Mouse (Mus musculus) G1E-ER4 (cell line): ENCODE data around the gene Slc4a1ap. TPM values are rescaled to one million over a fixed set of nuclear protein-coding genes. Genes with fewer than 3 reads are reported as not detected.
"Not testable (repeated sequence)": the region's sequence is repeated elsewhere in the genome, so short reads cannot be mapped to it uniquely, and the experiment has no call there.

ENCODE experiments used
- GATA1 ChIP-seq: IDR thresholded peaks from one replicate; pipeline ENCODE4 v1.8.0; 2012; ENCODE audit warnings: low read length, inconsistent platforms
- polyA plus RNA-seq: library from polyadenylated mRNA; stranded (reverse); fragments of >175 nt; gene quantifications from 2 replicates; pipeline ENCODE4 v1.2.3, GENCODE M21; 2012

Gene Slc4a1ap
- polyA plus RNA-seq, result 19.6 and 20.0 TPM in 2 replicates

DNA sequence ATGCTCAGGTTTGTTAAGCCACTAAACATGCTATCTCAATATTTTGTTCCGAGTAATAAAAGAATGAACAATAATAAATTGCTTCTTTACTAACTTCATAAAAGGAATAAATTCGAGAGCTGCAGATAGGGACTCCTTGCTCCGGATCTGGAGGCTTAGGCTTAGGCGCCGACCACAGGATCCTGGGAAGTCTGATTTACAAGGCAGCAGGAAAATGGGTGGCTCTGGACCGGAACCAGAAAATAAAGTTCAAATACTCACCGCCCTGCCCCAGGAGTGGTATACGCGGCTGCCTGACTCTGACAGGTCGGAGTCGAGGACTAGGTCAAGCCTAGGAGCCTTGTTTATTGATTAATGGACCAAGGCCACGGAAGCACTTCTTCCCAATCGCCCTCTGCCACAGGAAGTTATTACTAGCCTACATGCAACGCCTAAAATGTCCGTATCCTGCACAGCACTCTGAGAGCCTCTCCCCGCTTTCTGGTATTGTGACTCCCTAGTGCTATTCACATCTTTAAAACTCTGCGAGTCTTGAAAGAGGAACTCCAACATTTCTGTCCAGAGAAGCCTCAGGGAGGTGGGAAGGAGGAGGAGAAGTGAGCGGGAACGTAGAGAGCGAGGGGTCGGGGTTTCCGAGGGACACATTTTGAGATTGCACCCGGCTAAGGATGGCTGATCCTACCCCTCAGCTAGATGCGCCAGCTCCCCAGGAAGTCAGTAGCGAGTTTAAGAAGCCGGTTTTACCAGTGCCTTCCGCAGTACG lies at the start of gene Slc4a1ap:
Gene Slc4a1ap, plus strand, starts transcription at position 642 of the 763 bp plus-strand sequence.
- TF ChIP-seq GATA1, result no peak

DNA sequence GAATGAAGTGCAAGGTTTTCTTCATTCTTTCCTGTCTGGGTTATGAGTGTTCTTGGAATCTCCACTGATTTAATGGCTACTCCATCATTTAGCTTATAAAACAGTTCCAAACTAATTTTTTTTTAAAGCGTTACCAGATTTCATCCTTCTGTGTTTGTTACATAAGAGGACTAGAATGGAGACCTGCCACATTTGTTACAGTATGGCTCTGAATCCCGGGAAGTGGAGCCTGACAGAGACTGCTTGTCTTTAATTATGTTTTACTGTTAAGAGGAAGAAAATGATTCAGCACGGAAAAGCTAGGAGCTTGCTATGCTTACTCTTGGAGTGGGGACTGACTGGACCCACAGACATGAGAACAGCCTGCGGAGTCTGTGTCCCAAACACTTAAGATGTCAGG lies 46.3 kb upstream of the Slc4a1ap start:
- no peak for TF ChIP-seq GATA1

DNA sequence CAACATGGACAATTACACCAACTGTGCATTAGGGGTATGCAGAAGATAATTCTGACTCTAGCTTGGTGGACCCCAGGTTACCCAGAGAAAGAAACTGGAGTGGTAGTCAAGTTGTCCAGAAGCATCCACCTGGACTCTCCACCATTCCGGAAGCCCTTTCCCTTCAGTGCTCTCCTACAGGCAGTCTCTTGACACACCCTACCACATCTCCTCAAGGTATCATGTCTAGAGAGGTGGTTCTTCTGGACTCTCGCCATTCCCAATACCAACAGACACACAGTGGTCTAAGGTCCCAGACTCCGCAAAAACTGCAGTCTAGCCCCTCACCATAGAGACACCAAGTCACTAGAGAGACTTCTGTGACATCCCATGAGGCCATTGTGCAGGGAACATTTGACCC lies 41.4 kb upstream of the Slc4a1ap start, which contains the start of gene 4930548H24Rik:
Gene 4930548H24Rik, plus strand, starts transcription at position 301 of the 400 bp plus-strand sequence.
- TF ChIP-seq GATA1, result no peak

DNA sequence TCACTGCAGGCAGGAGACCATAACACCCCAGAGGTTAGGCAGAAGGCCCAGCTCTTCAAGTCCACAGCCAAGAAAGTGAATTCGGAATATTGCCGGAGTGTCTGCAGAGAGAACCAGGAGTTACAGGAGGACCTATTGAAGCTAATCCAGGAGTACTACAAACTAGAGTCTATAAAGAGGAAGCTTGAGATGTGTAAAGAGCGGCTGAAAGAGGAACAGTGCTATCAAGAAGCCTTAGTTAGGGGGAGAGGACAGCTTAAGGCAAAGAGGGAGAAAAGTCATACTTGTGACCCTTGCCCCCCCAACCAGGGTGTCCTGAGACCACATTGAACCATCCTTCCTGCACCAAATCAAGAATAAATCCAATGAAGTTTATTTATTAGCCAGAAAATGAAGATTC lies 38.9 kb upstream of the Slc4a1ap start:
- no peak for TF ChIP-seq GATA1

DNA sequence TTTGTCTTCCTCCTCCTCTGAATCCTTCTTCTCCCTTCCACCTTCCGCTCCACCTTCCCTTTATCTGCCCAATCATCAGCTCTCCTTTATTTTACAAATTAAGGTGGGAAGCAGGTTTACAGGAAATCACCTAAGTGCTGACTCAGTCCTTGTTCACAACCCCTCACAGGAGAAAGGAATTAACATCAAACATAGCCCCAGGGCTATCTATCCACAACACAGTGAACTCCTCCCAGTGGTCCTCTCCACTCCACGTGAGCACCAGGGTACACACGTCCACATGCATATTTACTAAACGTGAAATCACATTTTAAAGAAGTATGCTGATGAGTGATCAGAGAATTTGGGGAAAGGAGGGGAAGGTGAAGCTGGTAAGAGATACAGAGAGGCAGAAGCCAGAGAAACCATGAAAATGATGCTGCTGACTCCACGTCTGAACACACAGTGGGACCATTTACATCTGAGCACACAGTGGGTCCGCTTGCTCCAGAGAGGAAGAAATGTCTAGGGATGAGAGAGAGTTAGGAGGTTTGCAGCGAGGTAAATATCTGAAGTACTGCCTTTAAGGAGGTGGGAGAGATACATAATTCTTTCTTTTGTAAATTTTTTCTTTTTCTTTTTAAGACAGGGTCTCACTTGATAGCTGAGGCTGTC lies 37.6 kb upstream of the Slc4a1ap start:
- TF ChIP-seq GATA1, result no peak

DNA sequence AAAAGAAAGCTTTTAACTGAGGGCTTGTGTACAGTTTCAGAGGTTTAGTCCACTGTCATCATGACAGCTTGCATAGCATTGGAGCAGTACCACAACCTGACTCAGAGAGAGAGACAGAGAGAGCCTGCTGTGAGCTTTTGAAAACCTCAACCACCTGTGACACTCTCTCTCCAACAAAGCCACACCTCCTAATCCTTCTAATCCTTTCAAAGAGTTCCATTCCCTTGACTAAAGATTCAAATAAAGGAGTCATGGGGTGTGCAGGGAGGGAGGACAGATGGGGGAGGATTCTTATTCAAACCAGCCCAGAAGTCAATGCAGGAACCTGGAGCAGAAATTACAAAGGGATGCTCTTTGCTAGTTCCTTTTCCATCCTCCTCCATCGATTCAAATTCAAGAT lies 34.8 kb upstream of the Slc4a1ap start:
- no peak for TF ChIP-seq GATA1

DNA sequence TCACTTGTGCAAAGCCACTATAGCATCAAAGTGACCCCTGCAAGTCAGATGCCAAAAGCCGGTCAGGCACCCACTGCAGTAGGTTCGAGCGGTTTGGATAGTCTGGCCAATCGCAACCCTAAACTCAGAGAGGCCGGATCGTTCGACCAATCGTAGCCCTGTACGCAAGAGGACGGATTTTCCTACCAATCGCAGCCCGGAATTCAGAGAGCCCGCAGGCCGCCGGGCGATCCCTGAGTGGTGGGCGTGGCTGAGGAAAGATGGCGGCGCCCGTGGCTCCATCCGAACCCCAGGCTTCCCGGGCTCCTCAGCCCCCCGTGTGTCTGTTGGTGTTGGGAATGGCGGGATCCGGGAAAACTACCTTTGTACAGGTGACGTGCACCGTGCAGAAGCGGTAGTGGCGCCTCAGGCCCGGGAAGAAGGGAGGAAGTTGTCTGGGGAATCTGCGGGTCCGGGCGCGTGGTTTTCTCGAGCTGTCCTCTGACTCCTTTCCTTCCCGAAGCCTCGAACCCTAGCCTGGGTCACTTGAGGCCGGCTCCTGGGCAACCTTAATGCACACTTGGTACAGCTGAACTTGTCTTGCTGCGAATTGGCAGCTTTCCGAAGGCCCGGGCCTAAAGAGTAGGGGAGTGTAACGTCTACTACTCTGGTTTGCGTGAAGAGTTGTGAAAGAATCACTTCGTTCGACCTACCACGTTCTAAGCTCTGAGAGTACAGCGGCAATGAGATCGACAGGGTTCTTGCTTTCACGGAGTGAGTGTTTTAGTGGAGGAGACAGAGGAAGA lies 32.1 kb upstream of the Slc4a1ap start, which contains the start of gene Gpn1:
Gene Gpn1, plus strand, starts transcription at position 229 of the 785 bp plus-strand sequence.
- no peak for TF ChIP-seq GATA1

DNA sequence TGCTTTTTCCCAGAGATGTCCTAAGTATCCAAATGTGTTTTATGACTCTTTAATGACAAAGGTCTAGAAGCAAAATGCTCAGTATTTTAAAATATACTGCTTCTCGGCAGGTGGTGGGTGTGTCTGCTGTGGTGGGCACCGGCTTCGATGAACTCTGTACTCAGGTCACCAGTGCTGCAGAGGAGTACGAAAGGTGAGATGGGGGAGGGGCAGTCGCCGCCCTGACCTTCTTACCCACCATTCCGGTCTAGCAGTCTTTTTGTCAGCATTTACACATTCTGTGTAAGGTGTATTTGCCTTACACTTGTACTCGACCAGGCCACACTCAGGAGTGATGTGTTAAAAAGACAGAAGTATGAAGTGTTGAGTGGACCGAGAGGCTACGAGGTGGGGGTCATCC lies 22.0 kb upstream of the Slc4a1ap start:
- TF ChIP-seq GATA1, result no peak

DNA sequence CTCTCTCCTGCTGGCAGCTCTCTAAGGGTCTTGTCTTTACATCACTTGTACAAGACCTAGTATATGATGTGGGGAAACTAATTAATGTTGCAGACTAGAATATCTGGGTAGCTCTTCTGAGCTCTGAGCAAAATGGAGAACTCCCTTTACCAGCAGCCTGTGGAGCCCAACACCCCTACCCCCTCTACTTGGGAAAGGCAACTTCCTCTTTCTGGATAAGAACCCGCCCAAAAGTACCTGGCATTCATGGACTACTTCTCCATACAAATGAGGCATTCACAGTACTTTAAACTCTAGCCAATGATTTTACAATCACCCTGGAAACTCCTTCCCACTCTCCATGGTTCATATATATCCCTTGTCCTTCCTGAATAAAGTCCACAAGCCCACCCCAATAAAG lies 14.3 kb upstream of the Slc4a1ap start:
- no peak for TF ChIP-seq GATA1

DNA sequence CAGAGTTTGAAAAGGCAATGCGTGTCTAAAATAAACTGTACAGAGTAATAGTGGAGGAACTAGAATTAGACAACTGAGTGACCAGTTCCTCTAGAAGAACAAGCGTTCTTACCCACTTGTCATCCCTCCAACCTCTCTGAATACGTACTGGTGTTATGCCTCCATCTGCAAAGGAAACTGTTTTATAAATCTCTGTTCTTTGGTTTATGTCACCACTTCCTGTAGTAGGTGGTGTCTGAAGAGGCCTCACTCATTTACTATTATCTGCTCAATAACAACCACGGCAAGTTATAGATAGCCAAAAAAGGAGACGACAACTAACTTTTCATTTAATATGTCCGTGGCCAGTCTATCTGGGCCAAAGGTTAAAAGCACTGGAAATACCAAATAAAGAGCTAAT lies 6.2 kb upstream of the Slc4a1ap start:
- no peak for TF ChIP-seq GATA1

DNA sequence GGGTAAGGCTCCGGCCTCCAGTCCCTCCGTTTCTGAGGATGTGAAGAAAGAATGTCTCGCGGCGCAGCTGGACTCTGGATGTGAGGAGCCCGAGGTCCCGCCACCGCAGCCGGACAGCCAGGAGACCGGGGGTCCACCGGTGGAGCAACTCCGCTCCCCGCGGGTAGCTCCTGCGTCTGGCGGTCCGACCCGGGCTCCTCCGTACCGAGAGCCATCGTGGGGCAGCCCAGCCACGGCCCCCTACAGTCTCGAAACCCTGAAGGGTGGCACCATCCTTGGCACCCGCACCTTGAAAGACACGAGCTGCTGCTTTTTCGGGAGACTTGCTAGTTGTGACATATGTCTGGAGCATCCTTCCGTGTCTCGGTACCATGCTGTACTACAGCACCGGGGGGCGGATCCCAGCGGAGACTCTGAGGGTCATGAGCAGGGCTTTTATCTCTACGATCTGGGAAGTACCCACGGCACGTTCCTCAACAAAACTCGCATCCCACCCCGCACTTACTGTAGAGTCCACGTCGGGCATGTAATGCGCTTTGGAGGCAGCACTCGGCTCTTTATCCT lies 404 bp downstream of the Slc4a1ap start:
- TF ChIP-seq GATA1, result no peak

DNA sequence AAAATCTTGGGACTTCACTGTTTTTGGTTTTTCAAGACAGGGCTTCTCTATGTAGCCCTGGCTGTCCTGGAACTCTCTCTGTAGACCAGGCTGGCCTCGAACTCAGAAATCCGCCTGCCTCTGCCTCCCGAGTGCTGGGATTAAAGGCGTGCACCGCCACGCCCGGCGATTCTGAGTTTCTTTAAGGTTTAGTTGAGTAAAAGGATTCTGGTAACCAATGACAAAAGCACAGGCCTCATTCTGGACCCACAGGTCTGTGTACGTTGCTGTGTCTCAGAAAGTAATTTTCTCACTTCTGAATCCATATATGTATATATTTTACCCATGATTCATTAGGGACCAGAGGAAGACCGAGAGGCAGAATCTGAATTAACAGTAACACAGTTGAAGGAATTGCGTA lies 912 bp downstream of the Slc4a1ap start, which contains the start of gene Supt7l:
Gene Supt7l, minus strand, starts transcription at position 101 of the 400 bp plus-strand sequence.
- TF ChIP-seq GATA1, result not testable (repeated sequence)

DNA sequence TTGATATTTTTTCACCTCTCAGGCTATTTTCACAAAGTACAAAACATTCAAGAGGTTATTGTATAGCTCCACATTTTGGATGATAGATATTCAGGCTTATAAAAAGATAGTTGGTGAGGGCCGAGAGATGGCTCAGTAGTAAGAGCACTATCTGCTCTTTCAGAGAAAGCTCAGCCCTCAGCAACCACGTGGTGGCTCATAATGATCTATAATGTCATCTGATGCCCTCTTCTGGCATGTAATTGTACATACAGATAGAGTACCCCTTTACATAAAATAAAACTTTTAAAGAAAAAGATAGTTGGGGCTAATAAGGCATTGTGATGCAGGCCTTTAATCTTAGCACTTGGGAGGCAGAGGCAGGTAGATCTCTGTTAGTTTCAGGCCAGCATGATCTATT lies 1.8 kb downstream of the Slc4a1ap start:
- no peak for TF ChIP-seq GATA1

DNA sequence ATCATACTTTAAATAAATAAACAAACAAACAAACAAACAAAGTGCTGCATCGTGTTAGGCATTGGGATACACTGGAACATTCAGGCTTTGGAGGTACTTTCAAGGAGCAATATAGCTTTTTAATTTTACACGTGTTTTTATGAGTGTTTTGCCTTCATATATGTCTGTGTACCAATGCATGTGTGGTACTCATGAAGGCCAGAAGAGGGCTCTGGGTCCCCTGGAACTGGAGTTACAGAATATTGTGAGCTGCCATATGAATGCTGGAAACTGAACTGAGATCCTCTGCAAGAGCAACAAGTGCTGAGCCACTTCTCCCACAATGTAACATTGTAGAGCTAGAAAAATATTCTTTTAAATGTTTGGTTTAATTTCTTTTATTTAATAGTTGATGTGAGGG lies 8.4 kb downstream of the Slc4a1ap start:
- TF ChIP-seq GATA1, result no peak

DNA sequence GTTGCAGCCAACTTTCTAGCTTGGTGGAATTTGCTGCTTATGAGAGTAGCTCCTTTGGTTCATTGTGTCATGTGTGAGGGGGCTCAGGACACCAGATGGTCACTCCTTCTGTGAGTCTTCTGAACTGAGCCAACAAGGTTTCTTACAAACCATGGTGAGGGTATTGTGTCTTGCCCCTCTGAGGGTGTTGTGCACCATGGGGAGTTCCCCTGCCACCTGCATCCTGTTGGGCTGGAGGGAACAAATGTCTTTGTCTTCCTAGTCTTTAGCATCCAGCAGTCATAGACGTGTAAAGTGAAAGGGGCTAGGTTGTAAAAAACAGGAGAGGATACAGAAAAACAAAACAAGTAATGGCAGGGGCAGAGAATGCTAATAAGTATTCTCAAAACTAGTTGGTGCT lies 32.6 kb downstream of the Slc4a1ap start:
- no peak for TF ChIP-seq GATA1

DNA sequence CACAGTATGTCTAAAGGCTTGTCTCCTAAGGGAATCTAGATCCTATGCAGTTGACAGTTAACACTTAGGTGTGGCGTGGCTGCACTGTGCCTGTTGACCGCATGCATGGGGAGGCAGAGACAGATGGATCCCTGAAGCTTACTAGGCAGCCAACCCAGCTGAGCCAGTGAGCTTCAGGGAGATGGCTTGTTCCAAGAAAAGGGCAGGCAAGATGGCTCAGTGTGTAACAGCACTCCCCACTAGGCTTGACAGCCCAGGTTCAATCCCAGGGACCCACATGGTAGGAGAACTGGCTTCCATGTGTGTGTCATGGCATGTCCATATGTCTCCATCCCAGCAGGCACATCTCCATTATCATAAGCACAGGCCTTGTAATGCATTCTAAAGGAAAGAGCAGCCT lies 33.6 kb downstream of the Slc4a1ap start:
- TF ChIP-seq GATA1, result no peak
